Mouse (Mus musculus) brain, embryonic 14.5 days (tissue): ENCODE results near the gene Uhrf1bp1l.

ENCODE experiments used
- CTCF ChIP-seq: fragments of 200-500 bp; IDR thresholded peaks from 2 replicates; pipeline ENCODE4 v1.5.1; 2012; ENCODE audit warnings: inconsistent platforms, mild to moderate bottlenecking, moderate library complexity, borderline replicate concordance; ENCODE audit not compliant: insufficient read depth, insufficient read length; ENCODE audit errors: extremely low read depth
- POLR2A ChIP-seq: fragments of 200-500 bp; IDR thresholded peaks from 2 replicates; pipeline ENCODE4 v1.6.1; 2012; ENCODE audit warnings: mild to moderate bottlenecking, inconsistent platforms, borderline replicate concordance; ENCODE audit not compliant: poor library complexity, insufficient read depth, insufficient read length, severe bottlenecking; ENCODE audit errors: extremely low read depth

DNA sequence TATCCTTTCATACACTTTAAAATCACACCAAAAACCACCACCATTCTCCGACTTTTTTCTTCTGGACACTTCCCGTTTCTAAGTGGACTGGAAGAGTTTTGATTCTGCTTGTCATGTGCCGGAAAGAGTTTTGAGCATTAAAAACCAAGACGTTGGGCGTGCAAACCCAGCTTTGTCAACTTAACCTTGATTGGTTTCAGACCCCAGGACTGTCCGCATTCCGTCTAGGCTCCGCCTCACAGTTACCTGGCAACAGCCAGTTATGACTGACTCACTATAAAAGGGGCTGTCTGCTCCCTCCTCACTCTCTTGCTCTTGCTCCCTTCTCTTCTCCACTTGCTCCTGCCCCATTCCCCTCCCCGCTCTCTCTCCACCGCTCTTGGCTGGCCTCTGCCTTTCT lies 36.1 kb upstream of the Uhrf1bp1l start:
- TF ChIP-seq POLR2A (no peak), CTCF (no peak)
